Mouse (Mus musculus) embryonic fibroblast, embryonic 13.5 days (primary cell): ENCODE data around the gene Cd36.

Experiments used
- CTCF ChIP-seq: IDR thresholded peaks from 2 replicates; pipeline ENCODE4 v1.5.1; 2011; ENCODE audit warnings: mild to moderate bottlenecking, control low read depth, low read length, moderate library complexity, borderline replicate concordance; ENCODE audit not compliant: insufficient read depth
- POLR2A ChIP-seq: IDR thresholded peaks from 2 replicates; pipeline ENCODE4 v1.6.1; 2011; ENCODE audit warnings: low read depth, mild to moderate bottlenecking, control low read depth, low read length, moderate library complexity

GRCm38 (mm10) chr5:17923648-17924047, 35.0 kb upstream of the Cd36 start:
- no peak for TF ChIP-seq POLR2A
- TF ChIP-seq CTCF: no peak
